Mouse (Mus musculus): Measurements from ENCODE around the gene Hmcn1.

GRCm38 (mm10) chr1:150950046-150950445, 43.2 kb downstream of the Hmcn1 start:
- TF ChIP-seq POLR2A (IDR thresholded peaks at IDR 0.05; ENCODE audit: insufficient read depth, low read length) (no peak), EP300 (IDR thresholded peaks at IDR 0.05; ENCODE audit: insufficient read depth, low read depth, low read length) (no peak), CTCF (IDR thresholded peaks at IDR 0.05; ENCODE audit: low read depth, low read length) (no peak)
